Comparison of ENCODE assay signal across 7 mouse cellular contexts in genomic region chr11:6626388-6626772, GRCm38 (mm10). TPM values are rescaled to one million over a fixed set of nuclear protein-coding genes. Genes with fewer than 3 reads are reported as not detected.
DNase-seq lines count a peak whose midpoint lies in the region; ATAC-seq lines count a peak whose summit lies in the region.

No protein-coding gene starts in this region.

- peak; percentile 1; the same call in 1 of the 2 replicates for ATAC-seq in forebrain, embryonic 12.5 days (ENCODE audit: low FRiP score)
- peak; percentile 10; the same call in 1 of the 2 replicates for ATAC-seq in liver, embryonic 11.5 days (replicated peaks; ENCODE audit: low FRiP score)

- no peaks in the 10 kb centered on the region for H3K27me3 ChIP-seq in forebrain, embryonic 12.5 days
- H3K27me3 ChIP-seq in liver, embryonic 11.5 days (replicated peaks; ENCODE audit: control insufficient read depth, insufficient read depth, low read length) = no peaks in the 10 kb centered on the region

- H3K9ac ChIP-seq in forebrain, embryonic 12.5 days = peak overlapping the region; percentile 72
- H3K9ac ChIP-seq in liver, embryonic 11.5 days (ENCODE audit: low read depth, low read length) = peak overlapping the region; percentile 88

- H3K9me3 ChIP-seq in forebrain, embryonic 12.5 days = no peaks in the 10 kb centered on the region
- no peaks in the 10 kb centered on the region for H3K9me3 ChIP-seq in liver, embryonic 11.5 days (ENCODE audit: control insufficient read depth, low read length)

- H3K36me3 ChIP-seq in forebrain, embryonic 12.5 days (replicated peaks) = peaks cover 32% of the 10 kb centered on the region
- peaks cover 27% of the 10 kb centered on the region for H3K36me3 ChIP-seq in liver, embryonic 11.5 days (ENCODE audit: control insufficient read depth, insufficient read depth, low read length)

- WGBS in forebrain, embryonic 12.5 days = 16% methylated on average over 16 of the region's 16 CpGs
- 9% methylated on average over 16 of the region's 16 CpGs for WGBS in liver, embryonic 11.5 days

- peak overlapping the region; percentile 78 for H3K4me2 ChIP-seq in forebrain, embryonic 12.5 days
- peak overlapping the region; percentile 94 for H3K4me2 ChIP-seq in liver, embryonic 11.5 days

- peak overlapping the region; percentile 79 for H3K4me3 ChIP-seq in forebrain, embryonic 12.5 days (replicated peaks)
- H3K4me3 ChIP-seq in liver, embryonic 11.5 days (ENCODE audit: low read depth, low read length) = peak overlapping the region; percentile 85

- peaks cover 30% of the 10 kb centered on the region for H3K4me1 ChIP-seq in forebrain, embryonic 12.5 days
- H3K4me1 ChIP-seq in liver, embryonic 11.5 days (replicated peaks; ENCODE audit: control insufficient read depth, insufficient read depth, low read length) = peaks cover 26% of the 10 kb centered on the region

- H3K27ac ChIP-seq in forebrain, embryonic 12.5 days = peak overlapping the region; percentile 87
- peak overlapping the region; percentile 91 for H3K27ac ChIP-seq in liver, embryonic 11.5 days (ENCODE audit: low read depth, low read length)

- DNase-seq in right cerebral cortex, adult 18-20 months = peak; percentile 14
- DNase-seq in right cerebral cortex, adult 2 months (ENCODE audit: low spot score in 2 of 2) = no peak
- no peak for DNase-seq in liver, embryonic 11.5 days (ENCODE audit: low spot score)
- DNase-seq in yolk sac, embryonic 10.5 days (ENCODE audit: low spot score) = peak; percentile 26
- no peak for DNase-seq in gastrocnemius, postnatal 25 days
- no peak for DNase-seq in embryo, embryonic 10 days (ENCODE audit: low spot score)

RNA-seq across cellular contexts. Expression of gene Tbrg4, which starts 0.5 kb away (rescaled TPM):
- polyA plus RNA-seq in forebrain, embryonic 12.5 days (2016; fragmentation: Nextera tagmentation; extraction: Ambion mirVana) = 46.7 and 48.7 TPM in 2 replicates
- polyA plus RNA-seq in liver, embryonic 11.5 days (2014; fragmentation: Nextera tagmentation; extraction: Ambion mirVana) = 94.3 and 103 TPM in 2 replicates
- total RNA-seq in gastrocnemius, postnatal 25 days (2021) = 10 to 100 TPM; 67.6 to 72.3 TPM

RNA-seq across cellular contexts. Expression of gene Wap, which starts 12.1 kb away (rescaled TPM):
- polyA plus RNA-seq in forebrain, embryonic 12.5 days (2016; fragmentation: Nextera tagmentation; extraction: Ambion mirVana) = not detected in 2 replicates
- not detected in 2 replicates for polyA plus RNA-seq in liver, embryonic 11.5 days (2014; fragmentation: Nextera tagmentation; extraction: Ambion mirVana)
- not detected for total RNA-seq in gastrocnemius, postnatal 25 days (2021)

RNA-seq across cellular contexts. Expression of gene Nacad, which starts 20.5 kb away (rescaled TPM):
- polyA plus RNA-seq in forebrain, embryonic 12.5 days (2016; fragmentation: Nextera tagmentation; extraction: Ambion mirVana) = 56.3 and 63.2 TPM in 2 replicates
- polyA plus RNA-seq in liver, embryonic 11.5 days (2014; fragmentation: Nextera tagmentation; extraction: Ambion mirVana) = 2.9 and 3.6 TPM in 2 replicates
- total RNA-seq in gastrocnemius, postnatal 25 days (2021) = under 1 TPM; 0.32 to 0.41 TPM

RNA-seq across cellular contexts. Expression of gene Ramp3, which starts 31.9 kb away (rescaled TPM):
- polyA plus RNA-seq in forebrain, embryonic 12.5 days (2016; fragmentation: Nextera tagmentation; extraction: Ambion mirVana) = 2.5 and 3.1 TPM in 2 replicates
- polyA plus RNA-seq in liver, embryonic 11.5 days (2014; fragmentation: Nextera tagmentation; extraction: Ambion mirVana) = 0.34 and 0.53 TPM in 2 replicates
- total RNA-seq in gastrocnemius, postnatal 25 days (2021) = under 1 TPM; 0.29 to 0.72 TPM

Comparison
In these comparisons a context has a peak if more than half of its experiments do, and no peak if none do; other contexts are left out.
1. DNase-seq: peak in right cerebral cortex, adult 18-20 months (single experiment) and yolk sac, embryonic 10.5 days (single experiment); none in right cerebral cortex, adult 2 months (0 of 2), liver, embryonic 11.5 days (single experiment), gastrocnemius, postnatal 25 days (single experiment) and embryo, embryonic 10 days (single experiment).
2. RNA of gene Nacad, which starts 20.5 kb away (polyA plus RNA-seq): 56.3 to 63.2 TPM in forebrain, embryonic 12.5 days; 2.9 to 3.6 TPM in liver, embryonic 11.5 days; every median in the first group is over 10 times any median in the second.